3 mouse cellular contexts compared by ENCODE assay signal in the genomic region with DNA sequence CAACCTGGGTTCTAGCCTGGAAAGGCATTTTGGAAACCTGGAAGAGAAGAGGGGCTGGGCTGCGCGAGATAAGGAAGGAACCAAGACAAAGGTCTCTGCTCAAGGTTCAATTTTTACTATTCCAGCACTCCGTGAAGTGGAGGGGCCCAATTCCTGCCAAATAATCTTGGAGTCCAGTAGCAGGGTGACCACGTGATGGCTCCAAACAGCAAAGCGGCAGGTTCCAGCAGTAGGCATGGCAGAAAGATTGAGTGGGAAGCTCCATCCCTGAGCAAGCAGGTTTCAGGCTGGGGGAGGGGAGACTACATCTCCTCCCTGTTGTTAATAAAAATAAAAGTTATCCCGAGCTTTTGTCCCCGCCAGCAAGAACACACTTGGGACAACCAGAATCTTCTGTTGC. TPM values are rescaled to one million over a fixed set of nuclear protein-coding genes. Genes with fewer than 3 reads are reported as not detected.
DNase-seq lines count a peak whose midpoint lies in the region; TF ChIP-seq lines count a peak whose summit lies in the region.
"Not testable (repeated sequence)": the region's sequence is repeated elsewhere in the genome, so short reads cannot be mapped to it uniquely, and the experiment has no call there.

No protein-coding gene starts in this region.

- peak; percentile 80 for DNase-seq in heart, adult 11 months
- DNase-seq in kidney, adult 2 months, result peak; percentile 62
- DNase-seq in kidney, adult 9 months, result peak; percentile 64

- H3K27me3 ChIP-seq in kidney, adult 2 months (replicated peaks; ENCODE audit: control insufficient read depth, insufficient read depth, low read length), result not testable (repeated sequence)

- 89% methylated on average over 7 of the region's 7 CpGs for WGBS in kidney, adult 2 months

- H3K4me3 ChIP-seq in kidney, adult 2 months (ENCODE audit: insufficient read depth, low read depth, low read length), result not testable (repeated sequence)

- not testable (repeated sequence) for H3K36me3 ChIP-seq in kidney, adult 2 months (ENCODE audit: control insufficient read depth, insufficient read depth, low read length)

- TF ChIP-seq CTCF in kidney, adult 2 months (conservative IDR thresholded peaks at IDR 0.05; ENCODE audit: insufficient read depth, insufficient read length, low read depth, low read length), result not testable (repeated sequence)

- H3K4me1 ChIP-seq in kidney, adult 2 months (ENCODE audit: control insufficient read depth, insufficient read depth, low read length), result not testable (repeated sequence)

- H3K27ac ChIP-seq in kidney, adult 2 months (ENCODE audit: insufficient read depth, low read depth, low read length), result not testable (repeated sequence)

- TF ChIP-seq POLR2A in kidney, adult 2 months (IDR thresholded peaks at IDR 0.05; ENCODE audit: low read depth, low read length), result not testable (repeated sequence)

RNA-seq across cellular contexts. Expression of gene Hps3, which starts 6.3 kb away (rescaled TPM):
- 13.8 and 26.4 TPM in 2 replicates for polyA plus RNA-seq in kidney, adult 2 months (2012; rRNA removed)

RNA-seq across cellular contexts. Expression of gene Hltf, which starts 16.1 kb away (rescaled TPM):
- polyA plus RNA-seq in kidney, adult 2 months (2012; rRNA removed), result 3.4 and 4.0 TPM in 2 replicates
